Mouse (Mus musculus) lung, postnatal 4 days (tissue): ENCODE results near the gene Zfp868.
"Not testable (repeated sequence)": the region's sequence is repeated elsewhere in the genome, so short reads cannot be mapped to it uniquely, and the experiment has no call there.

ENCODE experiments used
- DNase-seq, 2 experiments: peaks; one replicate each; pipeline ENCODE4 v3.0.0; 2021

The Zfp868 gene

DNA sequence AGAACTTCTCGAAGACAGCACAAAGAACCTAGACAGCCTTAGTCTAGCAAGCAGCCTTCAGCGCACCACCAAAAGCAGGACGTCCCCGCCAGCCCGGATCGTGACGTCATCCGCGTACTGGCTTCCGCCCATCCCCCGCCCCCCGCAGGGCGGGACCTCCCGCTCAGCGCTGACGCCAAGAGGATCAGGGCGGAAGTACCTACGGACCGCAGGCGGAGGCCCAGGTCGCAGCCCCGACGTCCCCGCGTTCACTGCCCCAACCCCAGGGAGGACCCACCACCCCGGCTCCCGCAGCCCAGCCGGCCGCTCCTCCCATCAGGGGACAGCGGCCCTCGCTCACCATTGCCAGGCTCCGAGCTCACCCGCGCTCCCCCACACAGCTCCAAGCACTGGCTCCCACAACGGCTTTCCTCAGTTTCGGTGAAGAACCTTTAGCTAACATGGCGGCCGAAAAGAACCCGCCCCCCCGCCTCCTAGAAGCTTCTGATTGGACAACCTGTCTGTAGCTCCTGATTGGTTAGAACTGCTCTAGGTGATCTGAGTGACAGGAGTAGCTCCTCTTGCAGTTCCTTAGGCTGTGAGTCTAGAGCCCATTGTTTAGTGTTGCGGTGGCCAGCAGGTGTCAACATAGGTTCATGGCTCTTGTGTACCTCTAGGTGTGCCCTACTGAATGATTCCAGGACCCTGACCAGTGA, at the start of gene Zfp868:
Gene Zfp868, minus strand, starts transcription at position 454 of the 695 bp plus-strand sequence.
- peak; percentile 98 to 99 for DNase-seq

DNA sequence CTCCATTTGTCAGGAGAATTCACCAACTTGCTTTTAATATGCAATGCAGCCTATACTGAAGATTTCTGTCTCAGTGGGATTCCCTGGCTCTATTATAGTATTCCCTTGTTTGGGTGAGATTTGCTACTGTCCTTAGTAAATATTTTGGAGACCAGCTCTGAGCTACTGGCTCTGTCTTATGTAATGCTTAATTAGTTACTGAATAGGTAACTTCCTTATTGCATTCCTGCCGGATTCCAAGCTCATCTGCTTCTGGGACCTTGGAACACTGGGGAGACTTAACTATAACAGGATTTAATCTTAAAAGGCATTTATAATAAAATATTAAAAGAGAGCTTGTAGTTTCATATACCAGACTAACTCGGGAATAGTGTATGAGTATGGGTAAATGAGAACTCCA, 39.7 kb upstream of the Zfp868 start:
- DNase-seq: not testable (repeated sequence)

- no peak for DNase-seq
Observed at GRCm38 (mm10) chr8:69661294-69661693, 35.9 kb upstream of the Zfp868 start.

DNA sequence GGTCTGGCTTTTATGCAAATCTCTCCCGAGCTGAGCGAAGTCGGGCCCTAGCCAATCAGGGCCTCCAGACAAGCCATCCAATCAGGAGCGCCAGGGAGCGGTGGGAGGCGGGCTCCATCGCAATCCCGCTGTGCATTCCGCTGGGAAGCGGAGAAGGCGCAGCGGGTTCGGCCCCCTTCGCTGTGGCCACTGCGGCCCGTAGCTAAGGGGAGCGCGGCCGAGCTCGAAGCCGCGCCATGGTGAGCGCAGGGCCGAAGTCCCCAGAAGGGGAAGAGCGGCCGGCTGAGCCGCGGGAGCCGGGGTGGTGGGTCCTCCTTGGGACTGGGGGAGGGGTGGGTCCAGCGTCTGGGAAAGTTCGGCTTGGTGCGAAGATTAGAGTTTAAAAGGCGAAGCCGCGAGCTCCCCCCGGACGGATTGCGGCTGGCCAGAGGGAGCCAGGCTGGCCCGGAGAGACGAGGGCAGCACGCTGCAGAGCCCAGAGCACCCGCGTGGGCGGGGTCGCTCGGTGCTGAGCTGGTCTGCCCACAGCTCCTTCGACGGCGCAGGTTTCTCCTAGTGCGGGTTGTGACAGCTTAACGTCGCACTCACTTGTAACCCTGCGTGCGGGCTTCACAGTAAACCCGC, 29.1 kb upstream of the Zfp868 start, which contains the start of gene Zfp964:
Gene Zfp964, plus strand, starts transcription at position 122 of the 624 bp plus-strand sequence.
- peak; percentile 95 for DNase-seq

DNA sequence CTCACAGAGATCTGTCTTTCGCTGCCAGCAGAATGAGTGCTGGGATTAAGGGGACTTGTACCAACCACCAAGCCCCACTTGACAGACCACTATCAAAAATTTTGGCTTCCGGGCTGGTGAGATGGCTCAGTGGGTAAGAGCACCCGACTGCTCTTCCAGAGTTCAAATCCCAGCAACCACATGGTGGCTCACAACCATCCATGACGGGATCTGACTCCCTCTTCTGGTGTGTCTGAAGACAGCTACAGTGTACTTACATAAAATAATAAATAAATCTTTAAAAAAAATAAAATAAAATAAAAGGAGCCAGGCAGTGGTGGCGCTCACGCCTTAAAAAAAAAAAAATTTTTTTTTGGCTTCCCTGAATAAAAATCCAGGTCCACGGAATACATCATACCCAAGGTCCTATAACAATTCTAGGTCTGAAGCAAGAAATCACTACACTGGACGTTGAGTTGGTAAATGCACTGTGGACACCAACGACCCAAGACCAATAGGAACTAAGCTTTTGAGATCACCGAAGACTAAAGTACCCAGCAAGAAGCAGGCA, 28.5 kb upstream of the Zfp868 start:
- no peak for DNase-seq

- no peak for DNase-seq
Observed at GRCm38 (mm10) chr8:69618078-69618477, 7.3 kb downstream of the Zfp868 start.

- DNase-seq: no peak
Observed at GRCm38 (mm10) chr8:69614687-69615086, 10.7 kb downstream of the Zfp868 start.

DNA sequence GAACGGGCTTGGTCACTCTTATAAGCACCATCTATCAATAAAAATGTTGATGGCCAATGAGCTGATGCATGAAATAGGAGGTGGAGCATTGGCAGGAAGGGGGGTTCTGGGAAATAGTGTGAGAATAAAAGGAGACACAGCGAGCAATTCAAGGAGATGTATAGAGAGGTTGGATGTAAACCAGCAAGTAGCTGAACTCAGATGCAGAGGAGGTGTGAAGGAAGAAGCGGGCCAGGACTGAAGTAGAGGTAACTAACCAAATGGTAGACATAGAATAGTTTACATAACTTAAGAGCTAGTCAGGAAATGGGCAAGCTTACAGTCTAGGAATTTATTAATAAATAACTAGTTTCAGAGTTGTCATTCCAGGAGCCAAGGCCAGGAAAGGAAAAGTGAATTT, 27.8 kb downstream of the Zfp868 start:
- not testable (repeated sequence) for DNase-seq

DNA sequence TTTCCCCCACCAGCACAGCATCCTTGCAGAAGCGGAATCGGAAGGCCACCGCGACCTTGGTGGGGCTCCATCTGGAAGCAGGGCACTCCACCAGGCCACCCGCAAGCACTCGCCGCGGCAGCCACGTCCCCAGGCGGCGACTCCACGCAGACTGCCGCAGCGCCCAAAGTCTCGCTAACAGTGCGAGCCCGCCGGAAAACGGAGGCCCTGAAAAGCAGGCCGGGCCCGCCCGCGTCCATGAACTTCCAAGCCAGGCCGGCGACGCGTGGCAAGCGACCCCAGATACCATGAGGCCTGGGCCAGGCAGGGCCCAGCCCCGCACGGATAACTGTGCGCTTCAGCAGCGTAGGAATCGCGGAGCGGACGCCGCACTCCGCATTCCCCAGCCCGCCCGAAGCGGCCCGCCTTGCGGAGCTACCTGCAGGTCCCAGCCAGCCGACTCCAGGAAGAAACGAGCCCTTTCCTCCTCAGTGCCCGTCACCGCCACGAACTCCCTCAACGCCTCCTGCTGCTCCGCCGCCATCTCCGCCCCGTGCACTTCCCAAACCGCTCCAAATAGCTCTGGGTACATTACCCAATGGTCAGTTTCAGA, 40.6 kb downstream of the Zfp868 start:
- DNase-seq: peak; percentile 35 to 46

- not testable (repeated sequence) for DNase-seq
Observed at GRCm38 (mm10) chr8:69584201-69584600, 41.1 kb downstream of the Zfp868 start.
